Mouse (Mus musculus): Measurements from ENCODE around the gene Hunk.

Hunk gene

GRCm38 (mm10) chr16:90385688-90386513 lies at the start of gene Hunk:
Gene Hunk (plus strand): TSS chr16:90386013.
- peak; percentile 83 for DNase-seq (ENCODE audit: low spot score)

GRCm38 (mm10) chr16:90339026-90339425 lies 46.8 kb upstream of the Hunk start:
- DNase-seq (ENCODE audit: low spot score) = no peak

DNA sequence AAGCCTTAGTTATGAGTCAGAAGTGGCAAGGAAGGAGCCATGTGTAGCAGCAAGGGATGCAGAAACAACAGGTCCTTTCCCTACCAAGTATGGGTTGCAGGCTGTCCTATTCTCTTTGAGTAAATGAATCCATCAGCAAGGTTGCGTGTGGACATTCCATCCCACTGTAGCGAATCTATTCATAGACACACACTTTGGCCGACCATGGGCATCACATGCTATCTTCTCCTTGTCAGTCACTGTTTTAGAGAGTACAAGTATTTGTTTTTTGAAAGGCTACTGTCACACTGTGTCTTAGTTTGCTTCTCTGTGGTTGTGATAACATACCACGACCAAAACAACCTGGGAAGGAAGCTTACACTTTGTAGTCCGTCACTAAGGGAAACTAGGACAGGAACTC lies 44.7 kb upstream of the Hunk start:
- DNase-seq (ENCODE audit: low spot score) = no peak

DNA sequence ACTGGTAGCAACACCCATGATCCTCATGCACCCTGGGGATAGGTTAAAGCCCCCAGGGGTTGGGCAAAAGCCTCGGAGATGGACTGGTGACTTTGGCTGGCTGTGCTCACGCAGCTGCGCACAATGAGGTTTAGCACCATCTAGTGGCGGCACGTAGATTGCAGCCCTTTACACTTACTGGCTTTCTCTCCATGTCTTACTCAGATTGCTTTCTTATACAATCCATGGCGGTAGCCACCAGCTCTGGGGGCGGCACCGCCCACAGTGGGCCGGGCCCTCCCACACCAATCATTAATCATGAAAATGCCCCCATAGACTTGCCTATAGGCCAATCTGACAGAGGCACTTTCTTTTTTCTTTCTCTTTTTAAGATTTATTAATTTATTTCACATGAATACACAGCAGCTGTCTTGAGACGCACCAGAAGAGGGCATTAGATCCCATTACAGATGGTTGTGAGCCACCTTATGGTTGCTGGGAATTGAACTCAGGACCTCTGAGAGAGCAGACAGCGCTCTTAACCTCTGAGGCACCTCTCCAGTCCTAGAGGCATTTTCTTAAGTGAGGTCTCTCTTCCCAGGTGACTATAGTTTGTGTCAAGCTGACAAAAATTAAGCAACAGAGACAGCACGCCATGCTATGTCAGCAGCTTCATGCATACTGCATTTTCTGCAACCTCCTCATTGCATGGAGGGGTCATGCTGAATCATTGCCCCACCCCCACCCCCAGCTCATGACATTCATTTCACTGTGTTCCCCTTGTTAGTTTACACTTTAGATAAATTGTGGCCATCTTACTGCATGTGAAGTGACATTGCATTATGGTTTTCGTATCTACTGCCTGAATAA lies 35.9 kb upstream of the Hunk start:
- peak; percentile 90 for DNase-seq (ENCODE audit: low spot score)

- DNase-seq (ENCODE audit: low spot score) = no peak
These were observed 34.1 kb upstream of the Hunk start for GRCm38 (mm10) chr16:90351726-90352125.

GRCm38 (mm10) chr16:90352691-90353090 lies 33.1 kb upstream of the Hunk start:
- no peak for DNase-seq (ENCODE audit: low spot score)

DNA sequence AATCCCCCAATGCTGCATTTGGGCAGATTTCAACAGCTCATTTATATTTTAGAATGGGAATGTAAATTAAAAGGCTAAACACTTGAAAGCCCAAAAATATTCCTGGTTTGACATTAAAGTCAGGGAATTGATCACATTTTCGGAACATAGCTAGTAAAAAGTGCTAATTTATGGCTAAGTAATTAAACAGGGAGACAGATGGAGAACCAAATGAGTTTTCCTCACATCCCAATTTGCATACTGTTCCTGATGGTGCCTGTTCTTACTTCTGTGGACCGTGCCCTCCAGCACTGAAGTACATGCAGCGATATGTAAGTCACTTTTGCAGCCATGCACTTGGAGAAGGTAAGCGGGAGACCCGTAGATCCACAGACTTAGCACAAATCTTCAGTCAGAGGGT lies 32.7 kb upstream of the Hunk start:
- no peak for DNase-seq (ENCODE audit: low spot score)

- DNase-seq (ENCODE audit: low spot score) = no peak
These were observed 26.5 kb upstream of the Hunk start for GRCm38 (mm10) chr16:90359329-90359728.

DNA sequence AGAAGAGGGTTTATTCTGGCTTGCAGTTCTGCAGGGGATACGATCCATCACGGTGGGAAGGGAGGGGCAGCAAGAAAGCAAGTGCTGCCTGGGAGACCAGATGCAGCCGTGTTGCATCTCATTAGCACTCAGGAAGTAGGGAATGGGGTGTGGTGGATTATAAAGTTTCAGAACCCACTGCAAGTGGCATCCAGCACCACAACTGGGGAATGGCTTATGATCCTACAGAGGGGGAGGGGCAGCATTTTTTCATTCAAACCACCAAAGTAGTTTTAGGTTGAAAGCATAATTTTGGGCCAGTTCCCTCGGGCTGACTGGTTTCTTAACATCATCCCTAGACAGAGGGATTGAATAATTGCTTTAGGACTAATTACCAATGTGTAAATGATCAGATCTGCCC lies 26.1 kb upstream of the Hunk start:
- peak; percentile 5 for DNase-seq (ENCODE audit: low spot score)

GRCm38 (mm10) chr16:90360327-90360726 lies 25.5 kb upstream of the Hunk start:
- DNase-seq (ENCODE audit: low spot score) = no peak

DNA sequence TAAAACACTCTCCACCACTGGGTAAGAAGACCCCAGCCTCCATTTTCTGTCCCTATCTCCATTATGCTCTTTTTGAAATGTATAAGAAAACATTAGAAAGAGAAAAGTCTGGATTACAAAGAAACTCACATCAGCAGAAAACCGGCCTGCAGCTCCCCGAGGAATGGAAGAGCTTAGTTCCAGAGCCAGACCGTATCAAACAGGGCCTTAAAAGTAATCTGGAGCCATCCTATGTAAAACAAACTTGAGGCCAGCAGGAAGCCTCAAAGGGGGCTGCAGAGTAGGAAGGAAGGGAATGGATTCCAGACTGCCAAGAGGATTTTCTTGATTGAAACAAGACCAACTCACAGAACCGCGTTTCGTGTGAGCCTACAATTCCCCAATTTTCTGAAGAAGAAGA lies 22.9 kb upstream of the Hunk start:
- no peak for DNase-seq (ENCODE audit: low spot score)

DNA sequence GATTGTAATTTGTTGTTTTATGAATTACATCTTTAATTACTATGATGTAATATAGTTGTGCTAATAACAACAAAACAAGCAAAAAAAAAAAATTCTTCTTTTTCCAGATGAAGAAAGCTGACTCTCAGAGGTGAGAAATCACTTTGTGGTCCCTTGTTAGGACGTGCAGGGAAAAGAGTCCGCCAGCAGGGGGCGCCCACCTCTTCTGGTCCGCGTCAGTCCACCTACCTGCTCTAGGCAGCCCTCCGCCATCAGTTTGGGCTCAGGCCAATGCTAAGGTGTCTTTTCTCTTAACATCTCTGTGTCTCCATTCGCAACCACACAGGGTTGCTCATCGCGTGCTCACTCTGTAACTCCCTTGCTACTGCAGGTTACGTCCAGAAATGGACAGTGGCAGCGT lies 5.9 kb upstream of the Hunk start:
- DNase-seq (ENCODE audit: low spot score) = peak; percentile 88

DNA sequence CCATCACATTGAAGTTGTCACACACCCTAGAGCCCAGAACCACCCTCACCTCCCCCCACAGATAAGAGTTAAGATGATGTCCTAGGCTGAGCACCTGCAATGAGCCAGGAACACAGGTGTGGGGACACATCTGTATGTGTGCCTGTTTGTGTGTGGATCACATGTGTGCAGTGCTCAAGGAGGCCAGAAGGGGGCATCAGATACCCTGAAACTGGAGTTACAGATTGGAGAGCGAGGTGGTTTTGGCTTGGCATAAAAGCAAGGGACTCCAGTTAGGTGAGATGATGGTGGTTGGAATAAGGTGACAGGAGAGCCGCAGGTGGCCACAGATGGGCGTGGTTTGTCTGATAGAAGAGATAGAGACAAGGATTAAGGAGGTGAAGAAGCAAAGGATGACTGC lies 4.2 kb upstream of the Hunk start:
- peak; percentile 37 for DNase-seq (ENCODE audit: low spot score)

GRCm38 (mm10) chr16:90382701-90383280 lies 3.0 kb upstream of the Hunk start:
- DNase-seq (ENCODE audit: low spot score) = no peak

- DNase-seq (ENCODE audit: low spot score) = no peak
These were observed 1.8 kb upstream of the Hunk start for GRCm38 (mm10) chr16:90384058-90384457.

- peak; percentile 64 for DNase-seq (ENCODE audit: low spot score)
These were observed 967 bp upstream of the Hunk start for GRCm38 (mm10) chr16:90384846-90385245.

GRCm38 (mm10) chr16:90385326-90385687 lies 506 bp upstream of the Hunk start:
- DNase-seq (ENCODE audit: low spot score) = no peak

DNA sequence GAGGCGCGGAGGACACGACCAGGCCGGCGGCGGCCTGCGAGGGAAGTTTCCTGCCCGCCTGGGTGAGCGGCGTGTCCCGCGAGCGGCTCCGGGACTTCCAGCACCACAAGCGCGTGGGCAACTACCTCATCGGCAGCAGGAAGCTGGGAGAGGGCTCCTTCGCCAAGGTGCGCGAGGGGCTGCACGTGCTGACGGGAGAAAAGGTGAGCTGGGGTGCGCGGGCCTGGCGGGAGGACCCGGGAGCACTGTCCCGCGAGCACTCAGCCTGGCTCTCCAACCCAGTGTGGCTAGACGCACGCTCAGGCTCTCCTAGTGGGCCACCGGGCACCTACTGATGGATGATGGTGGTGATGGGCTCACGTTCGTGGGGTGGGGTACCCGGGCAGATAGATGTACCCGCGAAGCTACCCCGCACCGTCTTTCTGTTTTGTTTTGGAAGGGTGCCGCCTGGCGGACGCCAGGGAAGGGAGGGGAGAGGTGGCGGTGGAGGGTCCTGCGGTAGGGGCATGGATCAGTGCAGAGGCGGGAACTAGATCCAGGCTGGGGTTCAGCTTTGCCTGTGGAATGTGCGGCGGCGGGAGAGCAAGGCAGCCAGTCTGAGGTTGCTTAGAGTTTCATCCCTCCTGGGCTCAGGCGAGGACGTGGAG lies 824 bp downstream of the Hunk start:
- DNase-seq (ENCODE audit: low spot score) = peak; percentile 83

- DNase-seq (ENCODE audit: low spot score) = peak; percentile 72
These were observed 1.4 kb downstream of the Hunk start for GRCm38 (mm10) chr16:90387161-90387671.

- no peak for DNase-seq (ENCODE audit: low spot score)
These were observed 2.1 kb downstream of the Hunk start for GRCm38 (mm10) chr16:90387961-90388360.

- no peak for DNase-seq (ENCODE audit: low spot score)
These were observed 3.4 kb downstream of the Hunk start for GRCm38 (mm10) chr16:90389103-90389750.

DNA sequence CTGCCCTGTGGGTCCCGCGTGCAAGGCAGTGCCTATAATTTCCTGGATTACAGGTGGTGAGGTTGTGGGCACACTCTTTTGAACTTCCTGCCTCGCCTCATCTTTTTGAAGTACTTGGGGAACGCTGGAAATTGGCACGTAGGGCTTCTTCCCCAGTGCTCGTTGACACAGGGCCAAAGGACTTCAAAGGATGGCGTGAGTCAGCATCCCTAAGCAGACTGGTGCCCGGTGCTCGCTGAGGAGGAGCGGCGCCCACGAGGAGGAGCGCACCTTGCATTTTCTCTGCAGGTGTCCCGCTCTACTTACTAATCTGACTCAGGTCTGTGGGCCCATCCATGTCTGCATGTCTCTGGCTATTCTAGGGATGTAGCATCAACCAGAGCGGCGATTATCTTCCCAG lies 4.9 kb downstream of the Hunk start:
- DNase-seq (ENCODE audit: low spot score) = no peak
